Comparison of ENCODE assay signal across 26 mouse cellular contexts in genomic region chr11:70288102-70288501, GRCm38 (mm10). TPM values are rescaled to one million over a fixed set of nuclear protein-coding genes. Genes with fewer than 3 reads are reported as not detected.
"Had no signal": no experiment of that assay in that cellular context is flagged by ENCODE, and none has a peak within 500 bp of the region (broad histone marks: within the 10 kb centered on the region; RNA-seq: fewer than 3 reads in every experiment).

No protein-coding gene starts in this region.

- ATAC-seq: intestine, embryonic 16.5 days had no signal

- H3K4me2 ChIP-seq: liver, embryonic 13.5 days; midbrain, embryonic 11.5 days; neural tube, embryonic 12.5 days; neural tube, embryonic 15.5 days had no signal

- H3K9me3 ChIP-seq: liver, embryonic 13.5 days; neural tube, embryonic 12.5 days; neural tube, embryonic 15.5 days had no signal

- H3K27me3 ChIP-seq: liver, embryonic 13.5 days; neural tube, embryonic 12.5 days; neural tube, embryonic 15.5 days had no signal

- H3K36me3 ChIP-seq: liver, embryonic 13.5 days; neural tube, embryonic 12.5 days; neural tube, embryonic 15.5 days had no signal

- DNase-seq: kidney, adult 18-20 months; kidney, adult 9 months; kidney, postnatal 14 days; kidney, postnatal 4 days; layer of hippocampus, adult 9-11 months; liver, embryonic 13.5 days; lung, adult 2 months; lung, postnatal 14 days; lung, postnatal 4 days; midbrain, embryonic 14.5 days; right cerebral cortex, adult 18-20 months; right cerebral cortex, postnatal 14 days; spleen, adult 18-20 months; thymus, adult 18-20 months; thymus, postnatal 36 days had no signal

- H3K27ac ChIP-seq: liver, embryonic 13.5 days; neural tube, embryonic 12.5 days; neural tube, embryonic 15.5 days had no signal

- H3K9ac ChIP-seq: liver, embryonic 13.5 days; neural tube, embryonic 12.5 days; neural tube, embryonic 15.5 days had no signal

- H3K4me1 ChIP-seq: liver, embryonic 13.5 days; neural tube, embryonic 12.5 days; neural tube, embryonic 15.5 days had no signal

- H3K4me3 ChIP-seq: layer of hippocampus, adult 2 months; liver, embryonic 13.5 days; neural tube, embryonic 12.5 days; neural tube, embryonic 15.5 days had no signal

RNA-seq across cellular contexts. Expression of gene Alox12, which starts 32.9 kb away (rescaled TPM):
- total RNA-seq: megakaryocyte progenitor cell, adult 5-6 weeks had no signal

RNA-seq across cellular contexts. Expression of gene Alox12e, which starts 34.3 kb away (rescaled TPM):
- total RNA-seq: layer of hippocampus, adult 2 months; layer of hippocampus, postnatal 25 days; liver, adult 2 months; megakaryocyte progenitor cell, adult 5-6 weeks; megakaryocyte-erythroid progenitor cell, adult 5-6 weeks had no signal
- polyA plus RNA-seq: intestine, embryonic 16.5 days; limb, embryonic 11.5 days; liver, adult 2 months; midbrain, embryonic 11.5 days; midbrain, embryonic 14.5 days; neural tube, embryonic 12.5 days; neural tube, embryonic 15.5 days; testis, adult 2 months had no signal
